Mouse (Mus musculus) left cerebral cortex, postnatal 14 days (tissue): ENCODE data around the gene Grid2. TPM values are rescaled to one million over a fixed set of nuclear protein-coding genes. Genes with fewer than 3 reads are reported as not detected.

Source experiments
- DNase-seq, 2 experiments: peaks; one replicate each; pipeline ENCODE4 v3.0.0; 2021 to 2022; ENCODE audit warnings: low spot score in 2 of 2, mixed read lengths in 1 of 2
- intact Hi-C: fragments of 180-260 bp; cut with DNase I; formaldehyde crosslinking; loops from one replicate; pipeline ENCODE4 v1.15.1; 2025
- long read RNA-seq, 2 experiments: library from polyadenylated mRNA; stranded (forward); transcript quantifications; one replicate each; pipeline ENCODE4 v2.0.0; 2021
- total RNA-seq, 2 experiments: library from RNA; stranded (reverse); gene quantifications; 2 replicates each; pipeline ENCODE4 v1.2.3; 2021

Gene Grid2
- total RNA-seq = 10 to 100 TPM; 23.2 to 23.9 TPM
- long read RNA-seq, experiment 1, partial matches to known transcripts = 2 of 3 reads
- long read RNA-seq, experiment 1, other reads (novel, unspliced or antisense) = 1 of 3 reads
- long read RNA-seq, experiment 2, partial matches to known transcripts = 2 of 2 reads
- long read RNA-seq, experiment 2, other reads (novel, unspliced or antisense) = 0 of 2 reads

GRCm38 (mm10) chr6:63255826-63256555, at the start of gene Grid2:
Gene Grid2, plus strand, starts transcription at chr6:63255876.
- peak; percentile 62 to 65 for DNase-seq
- intact Hi-C loops = loop anchor here (5.0 to 10.0 kb wide), 2 partner anchors 1391 to 1901 kb away; no protein-coding TSS in a partner anchor

GRCm38 (mm10) chr6:63250738-63251137, 4.9 kb upstream of the Grid2 start:
- no peak for DNase-seq
- intact Hi-C loops = loop anchor here (10.0 kb wide), 1 partner anchor 1896 kb away; no protein-coding TSS in a partner anchor

- DNase-seq = peak; percentile 50 to 60
- intact Hi-C loops = loop anchor here (5.0 to 10.0 kb wide), 2 partner anchors 1391 to 1902 kb away; no protein-coding TSS in a partner anchor
Observed at GRCm38 (mm10) chr6:63256556-63257405, 1.1 kb downstream of the Grid2 start.

- DNase-seq = peak; percentile 41 to 52
- intact Hi-C loops = loop anchor here (5.0 to 10.0 kb wide), 2 partner anchors 1390 to 1903 kb away; no protein-coding TSS in a partner anchor
Observed at GRCm38 (mm10) chr6:63257406-63257845, 1.8 kb downstream of the Grid2 start.

- DNase-seq = peak; percentile 6 to 9
- intact Hi-C loops = loop anchor here (5.0 to 10.0 kb wide), 2 partner anchors 1389 to 1903 kb away; no protein-coding TSS in a partner anchor
Observed at GRCm38 (mm10) chr6:63257876-63258275, 2.2 kb downstream of the Grid2 start.

GRCm38 (mm10) chr6:63259764-63260163, 4.1 kb downstream of the Grid2 start:
- intact Hi-C loops = loop anchor here (5.0 to 10.0 kb wide), 2 partner anchors 1388 to 1905 kb away; no protein-coding TSS in a partner anchor
- no peak for DNase-seq

- DNase-seq = peak; percentile 24 to 32
- intact Hi-C loops = no loop called here
Observed at GRCm38 (mm10) chr6:63284419-63284818, 28.7 kb downstream of the Grid2 start.

GRCm38 (mm10) chr6:63342438-63343004, 86.8 kb downstream of the Grid2 start:
- no peak for DNase-seq
- intact Hi-C loops = no loop called here

GRCm38 (mm10) chr6:63347015-63347414, 91.3 kb downstream of the Grid2 start:
- intact Hi-C loops = no loop called here

GRCm38 (mm10) chr6:63381061-63381611, 125.5 kb downstream of the Grid2 start:
- intact Hi-C loops = no loop called here
- DNase-seq = no peak

More at GRCm38 (mm10) chr6:63347015-63347414, 91.3 kb downstream of the Grid2 start:
- DNase-seq = no peak

GRCm38 (mm10) chr6:63401698-63402097, 146.0 kb downstream of the Grid2 start:
- DNase-seq = peak in 1 of 2 experiments; percentile 6
- intact Hi-C loops = no loop called here

GRCm38 (mm10) chr6:63417534-63417933, 161.9 kb downstream of the Grid2 start:
- DNase-seq = no peak

GRCm38 (mm10) chr6:63432751-63433150, 177.1 kb downstream of the Grid2 start:
- DNase-seq = no peak
- intact Hi-C loops = no loop called here

More at GRCm38 (mm10) chr6:63417534-63417933, 161.9 kb downstream of the Grid2 start:
- intact Hi-C loops = no loop called here

- intact Hi-C loops = no loop called here
- DNase-seq = no peak
Observed at GRCm38 (mm10) chr6:63448175-63448574, 192.5 kb downstream of the Grid2 start.

GRCm38 (mm10) chr6:63482141-63482540, 226.5 kb downstream of the Grid2 start:
- peak in 1 of 2 experiments; percentile 5 for DNase-seq
- intact Hi-C loops = no loop called here

- intact Hi-C loops = no loop called here
- no peak for DNase-seq
Observed at GRCm38 (mm10) chr6:63515016-63515415, 259.3 kb downstream of the Grid2 start.

- no peak for DNase-seq
- intact Hi-C loops = no loop called here
Observed at GRCm38 (mm10) chr6:63515957-63516356, 260.3 kb downstream of the Grid2 start.

GRCm38 (mm10) chr6:63531751-63532150, 276.1 kb downstream of the Grid2 start:
- intact Hi-C loops = no loop called here
- DNase-seq = peak in 1 of 2 experiments; percentile 5

GRCm38 (mm10) chr6:63532901-63533300, 277.2 kb downstream of the Grid2 start:
- no peak for DNase-seq
- intact Hi-C loops = no loop called here
